Mouse (Mus musculus): Measurements from ENCODE around the gene Slc22a3.

DNA sequence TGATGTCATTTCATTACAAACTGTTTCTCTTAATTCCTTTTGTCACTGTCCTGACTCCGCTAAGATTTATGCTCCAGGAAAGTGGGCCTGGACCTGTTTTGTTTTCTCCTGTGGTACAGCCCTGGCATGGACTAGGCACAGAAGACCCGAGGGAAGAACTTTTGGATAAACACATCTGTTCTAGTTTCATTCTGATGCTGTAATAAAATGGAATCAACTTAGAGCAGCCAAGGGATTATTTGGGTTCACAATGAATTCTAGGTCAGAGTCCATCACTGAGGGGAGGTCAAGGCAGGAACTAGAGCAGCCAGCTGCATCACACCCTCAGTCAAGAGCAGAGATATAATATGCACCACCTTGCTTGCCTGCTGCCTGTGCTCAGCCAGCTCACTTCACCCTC, 119.7 kb downstream of the Slc22a3 start:
- TF ChIP-seq POLR2A (IDR thresholded peaks at IDR 0.05; ENCODE audit: extremely low read depth, insufficient read depth, low read length): no peak
- no peak for TF ChIP-seq CTCF (IDR thresholded peaks at IDR 0.05; ENCODE audit: low read depth, low read length)
